Mouse (Mus musculus) kidney, adult 2 months (tissue): Measurements from ENCODE around the gene Dnajc10. TPM values are rescaled to one million over a fixed set of nuclear protein-coding genes. Genes with fewer than 3 reads are reported as not detected.

Experiments used
- DNase-seq: peaks from one replicate; pipeline ENCODE4 v3.0.0; 2021
- H3K27ac ChIP-seq: fragments of 200-500 bp; 2 replicates; pipeline ENCODE4 v1.5.1; 2012; ENCODE audit warnings: low read depth, low read length, control low read depth, inconsistent platforms; ENCODE audit not compliant: insufficient read depth
- H3K27me3 ChIP-seq: fragments of 200-500 bp; replicated peaks from 2 replicates; pipeline ENCODE4 v1.6.1; 2012; ENCODE audit warnings: mild to moderate bottlenecking, moderate library complexity, low read length, inconsistent platforms; ENCODE audit not compliant: control insufficient read depth, insufficient read depth
- H3K36me3 ChIP-seq: fragments of 200-500 bp; 2 replicates; pipeline ENCODE4 v1.6.1; 2012; ENCODE audit warnings: mild to moderate bottlenecking, moderate library complexity, low read length, inconsistent platforms; ENCODE audit not compliant: control insufficient read depth, insufficient read depth
- H3K4me1 ChIP-seq: fragments of 200-500 bp; 2 replicates; pipeline ENCODE4 v1.6.1; 2011; ENCODE audit warnings: low read length; ENCODE audit not compliant: control insufficient read depth, insufficient read depth
- H3K4me3 ChIP-seq: fragments of 200-500 bp; 2 replicates; pipeline ENCODE4 v1.5.1; 2011; ENCODE audit warnings: mild to moderate bottlenecking, low read depth, low read length, control low read depth; ENCODE audit not compliant: insufficient read depth
- CTCF ChIP-seq: fragments of 200-500 bp; conservative IDR thresholded peaks from 2 replicates; pipeline ENCODE4 v1.5.1; 2011; ENCODE audit warnings: low read depth, mild to moderate bottlenecking, control low read depth, low read length, moderate library complexity, mixed read lengths; ENCODE audit not compliant: insufficient read depth, insufficient read length
- POLR2A ChIP-seq: fragments of 200-500 bp; IDR thresholded peaks from one replicate; pipeline ENCODE4 v1.6.1; 2011; ENCODE audit warnings: low read depth, low read length, control low read depth
- WGBS: fragments of 180-500 bp; shearing (Covaris S2); methylation state at CpG from one replicate; pipeline ENCODE4 v1.1.7; 2018; 5-methylcytosine and 5-hydroxymethylcytosine counted together
- polyA plus RNA-seq: library from polyadenylated mRNA; depleted of rRNA; stranded (reverse); fragments of >200 nt; gene quantifications from 2 replicates; pipeline ENCODE4 v1.2.3, GENCODE M21; 2012

Dnajc10 gene
- polyA plus RNA-seq, 1 experiment: 19.4 TPM

- DNase-seq: no peak
- Histone ChIP-seq H3K27me3 (no peaks in the 10 kb centered on the region), H3K36me3 (peaks cover 14% of the 10 kb centered on the region), H3K4me1 (no peaks in the 10 kb centered on the region), H3K27ac (no peak overlapping the region), H3K4me3 (no peak overlapping the region)
- 97% methylated on average over 9 of the region's 9 CpGs for WGBS
- TF ChIP-seq POLR2A: no peak
- TF ChIP-seq CTCF: no peak
Measured at GRCm38 (mm10) chr2:80340537-80340936, 25.3 kb downstream of the Dnajc10 start.

- Histone ChIP-seq H3K27ac (no peak overlapping the region), H3K27me3 (no peaks in the 10 kb centered on the region), H3K4me1 (no peaks in the 10 kb centered on the region), H3K4me3 (no peak overlapping the region), H3K36me3 (peaks cover 1% of the 10 kb centered on the region; the same call in 1 of the 2 replicates)
- WGBS: 70% methylated on average over 4 of the region's 4 CpGs
- DNase-seq: no peak
- TF ChIP-seq CTCF (no peak), POLR2A (no peak)
Measured at GRCm38 (mm10) chr2:80354531-80354930, 39.3 kb downstream of the Dnajc10 start.

- Histone ChIP-seq H3K4me3 (no peak overlapping the region), H3K36me3 (no peaks in the 10 kb centered on the region; the same call in 1 of the 2 replicates), H3K27ac (no peak overlapping the region), H3K27me3 (no peaks in the 10 kb centered on the region), H3K4me1 (no peaks in the 10 kb centered on the region)
- 48% methylated on average over 8 of the region's 8 CpGs for WGBS
- TF ChIP-seq CTCF (no peak), POLR2A (no peak)
- peak; percentile 17 for DNase-seq
Measured at GRCm38 (mm10) chr2:80356656-80357231, 41.5 kb downstream of the Dnajc10 start.

GRCm38 (mm10) chr2:80371458-80371857, 56.2 kb downstream of the Dnajc10 start:
- H3K4me1 ChIP-seq: no peaks in the 10 kb centered on the region
- TF ChIP-seq CTCF (no peak), POLR2A (no peak)
- WGBS: 81% methylated on average over 8 of the region's 8 CpGs

GRCm38 (mm10) chr2:80374892-80375291, 59.6 kb downstream of the Dnajc10 start:
- no peak for DNase-seq
- no peak overlapping the region for H3K4me3 ChIP-seq
- no peak for TF ChIP-seq CTCF
- TF ChIP-seq POLR2A: no peak
- H3K36me3 ChIP-seq: no peaks in the 10 kb centered on the region
- H3K27me3 ChIP-seq: no peaks in the 10 kb centered on the region
- no peaks in the 10 kb centered on the region for H3K4me1 ChIP-seq
- no peak overlapping the region for H3K27ac ChIP-seq

More at GRCm38 (mm10) chr2:80371458-80371857, 56.2 kb downstream of the Dnajc10 start:
- no peak for DNase-seq
- no peak overlapping the region for H3K27ac ChIP-seq
- no peaks in the 10 kb centered on the region for H3K27me3 ChIP-seq
- no peak overlapping the region for H3K4me3 ChIP-seq
- no peaks in the 10 kb centered on the region for H3K36me3 ChIP-seq

- Histone ChIP-seq H3K27me3 (no peaks in the 10 kb centered on the region), H3K4me3 (no peak overlapping the region), H3K4me1 (no peaks in the 10 kb centered on the region), H3K36me3 (no peaks in the 10 kb centered on the region), H3K27ac (no peak overlapping the region)
- WGBS: 83% methylated on average over 5 of the region's 5 CpGs
- no peak for DNase-seq
- no peak for TF ChIP-seq CTCF
- TF ChIP-seq POLR2A: no peak
Measured at GRCm38 (mm10) chr2:80379848-80380247, 64.6 kb downstream of the Dnajc10 start.

- DNase-seq: no peak
- H3K27me3 ChIP-seq: no peaks in the 10 kb centered on the region
- 40% methylated on average over 4 of the region's 4 CpGs for WGBS
- H3K4me1 ChIP-seq: no peaks in the 10 kb centered on the region
- no peak overlapping the region for H3K27ac ChIP-seq
- TF ChIP-seq CTCF (no peak), POLR2A (no peak)
- H3K36me3 ChIP-seq: no peaks in the 10 kb centered on the region
- no peak overlapping the region for H3K4me3 ChIP-seq
Measured at GRCm38 (mm10) chr2:80384447-80384846, 69.2 kb downstream of the Dnajc10 start.
